Mouse (Mus musculus): ENCODE measurements around the gene Cabp2. TPM values are rescaled to one million over a fixed set of nuclear protein-coding genes. Genes with fewer than 3 reads are reported as not detected.
"Not testable (repeated sequence)": the region's sequence is repeated elsewhere in the genome, so short reads cannot be mapped to it uniquely, and the experiment has no call there.

Cabp2 gene
- total RNA-seq, 2 experiments from 2014 or later: not detected

GRCm38 (mm10) chr19:4125268-4125667, 43.9 kb downstream of the Cabp2 start:
- DNase-seq: not testable (repeated sequence)

GRCm38 (mm10) chr19:4125741-4126696, 44.6 kb downstream of the Cabp2 start, which contains the start of gene Aip:
Gene Aip (minus strand): TSS chr19:4125858.
- DNase-seq: peak; percentile 99

GRCm38 (mm10) chr19:4126759-4127495, 45.5 kb downstream of the Cabp2 start:
- DNase-seq: no peak

- no peak for DNase-seq
Measured at GRCm38 (mm10) chr19:4129462-4129861, 48.1 kb downstream of the Cabp2 start.

GRCm38 (mm10) chr19:4130106-4130505, 48.7 kb downstream of the Cabp2 start:
- no peak for DNase-seq

- DNase-seq: no peak
Measured at GRCm38 (mm10) chr19:4131075-4131474, 49.7 kb downstream of the Cabp2 start.

GRCm38 (mm10) chr19:4131768-4132167, 50.4 kb downstream of the Cabp2 start:
- no peak for DNase-seq

GRCm38 (mm10) chr19:4134354-4134753, 53.0 kb downstream of the Cabp2 start:
- no peak for DNase-seq

GRCm38 (mm10) chr19:4135229-4135962, 54.0 kb downstream of the Cabp2 start:
- DNase-seq: not testable (repeated sequence)

- not testable (repeated sequence) for DNase-seq
Measured at GRCm38 (mm10) chr19:4135963-4136345, 54.6 kb downstream of the Cabp2 start.

- no peak for DNase-seq
Measured at GRCm38 (mm10) chr19:4136463-4136862, 55.1 kb downstream of the Cabp2 start.

Other genes with a start within 250 kb of the Cabp2 start
- 1 to 10 TPM; 1.8 to 2.3 TPM for gene Chka, start 229.8 kb upstream of the Cabp2 start, total RNA-seq (2021)
- 1 to 10 TPM; 5.2 to 7.0 TPM for gene Tcirg1, start 174.4 kb upstream of the Cabp2 start, total RNA-seq (2021)
- 100 to 1,000 TPM; 260 to 277 TPM for gene Ndufs8, start 168.8 kb upstream of the Cabp2 start, total RNA-seq (2021)
- 1 to 10 TPM; 1.4 to 1.7 TPM for gene Aldh3b1, start 151.8 kb upstream of the Cabp2 start, total RNA-seq (2021)
- gene Unc93b1, start 146.4 kb upstream of the Cabp2 start, total RNA-seq (2021): 10 to 100 TPM in 1 of 2 experiments, 1 to 10 TPM in 1; 8.4 to 10.2 TPM
- not detected for gene Aldh3b3, start 122.9 kb upstream of the Cabp2 start, total RNA-seq (2021)
- 1 to 10 TPM in 1 of 2 experiments, not detected in 1; 1.0 TPM for gene Aldh3b2, start 109.2 kb upstream of the Cabp2 start, total RNA-seq (2021)
- 1 to 10 TPM; 1.7 to 2.7 TPM for gene Acy3, start 95.0 kb upstream of the Cabp2 start, total RNA-seq (2021)
- gene Tbx10, start 88.8 kb upstream of the Cabp2 start, total RNA-seq (2021): not detected
- gene Nudt8, start 81.0 kb upstream of the Cabp2 start, total RNA-seq (2021): 10 to 100 TPM; 21.5 to 23.1 TPM
- under 1 TPM; 0.31 to 0.35 TPM for gene Gm49405, start 81.0 kb upstream of the Cabp2 start, total RNA-seq (2021)
- under 1 TPM; 0.69 to 0.75 TPM for gene Doc2g, start 78.3 kb upstream of the Cabp2 start, total RNA-seq (2021)
- gene Ndufv1, start 68.8 kb upstream of the Cabp2 start, total RNA-seq (2021): 100 to 1,000 TPM; 412 to 474 TPM
- 100 to 1,000 TPM; 344 to 356 TPM for gene Gstp1, start 43.6 kb upstream of the Cabp2 start, total RNA-seq (2021)
- 100 to 1,000 TPM; 118 to 133 TPM for gene Gstp2, start 35.6 kb upstream of the Cabp2 start, total RNA-seq (2021)
- not detected for gene Gstp3, start 22.0 kb upstream of the Cabp2 start, total RNA-seq (2021)
- 10 to 100 TPM; 17.8 to 23.4 TPM for gene Cdk2ap2, start 15.6 kb downstream of the Cabp2 start, total RNA-seq (2021)
- 1 to 10 TPM; 2.8 to 5.7 TPM for gene Pitpnm1, start 18.4 kb downstream of the Cabp2 start, total RNA-seq (2021)
- 10 to 100 TPM; 58.2 to 68.5 TPM for gene Aip, start 44.3 kb downstream of the Cabp2 start, total RNA-seq (2021)
- gene Gpr152, start 58.2 kb downstream of the Cabp2 start, total RNA-seq (2021): not detected
- gene Cabp4, start 62.5 kb downstream of the Cabp2 start, total RNA-seq (2021): not detected
- gene Coro1b, start 67.0 kb downstream of the Cabp2 start, total RNA-seq (2021): 10 to 100 TPM; 15.9 to 24.1 TPM
- under 1 TPM in 1 of 2 experiments, not detected in 1; 0.35 TPM for gene Ptprcap, start 72.0 kb downstream of the Cabp2 start, total RNA-seq (2021)
- 10 to 100 TPM; 19.9 to 24.4 TPM for gene Rps6kb2, start 81.8 kb downstream of the Cabp2 start, total RNA-seq (2021)
- gene Carns1, start 93.9 kb downstream of the Cabp2 start, total RNA-seq (2021): 10 to 100 TPM; 17.7 to 20.0 TPM
- gene Tbc1d10c, start 109.7 kb downstream of the Cabp2 start, total RNA-seq (2021): 1 to 10 TPM; 4.7 to 5.9 TPM
- gene Ppp1ca, start 110.5 kb downstream of the Cabp2 start, total RNA-seq (2021): 100 to 1,000 TPM; 206 to 208 TPM
- gene Rad9a, start 120.1 kb downstream of the Cabp2 start, total RNA-seq (2021): 1 to 10 TPM; 2.5 to 3.5 TPM
- under 1 TPM; 0.28 to 0.59 TPM for gene Clcf1, start 132.7 kb downstream of the Cabp2 start, total RNA-seq (2021)
- not detected for gene AC109138.7, start 132.8 kb downstream of the Cabp2 start, total RNA-seq (2021)
- gene Pold4, start 150.3 kb downstream of the Cabp2 start, total RNA-seq (2021): 10 to 100 TPM; 13.0 to 21.1 TPM
- 1 to 10 TPM; 3.4 to 3.9 TPM for gene Ssh3, start 187.6 kb downstream of the Cabp2 start, total RNA-seq (2021)
- gene Ankrd13d, start 201.6 kb downstream of the Cabp2 start, total RNA-seq (2021): under 1 TPM; 0.33 to 0.64 TPM
- gene Grk2, start 224.6 kb downstream of the Cabp2 start, total RNA-seq (2021): 10 to 100 TPM; 39.2 to 47.9 TPM

Data from gastrocnemius, postnatal 25 days (tissue).